Mouse (Mus musculus): ENCODE results near the gene Ccdc146. TPM values are rescaled to one million over a fixed set of nuclear protein-coding genes. Genes with fewer than 3 reads are reported as not detected.
"Not testable (repeated sequence)": the region's sequence is repeated elsewhere in the genome, so short reads cannot be mapped to it uniquely, and the experiment has no call there.

Ccdc146 gene
- polyA plus RNA-seq, 1 experiment from 2014 or later: 0.06 TPM

DNA sequence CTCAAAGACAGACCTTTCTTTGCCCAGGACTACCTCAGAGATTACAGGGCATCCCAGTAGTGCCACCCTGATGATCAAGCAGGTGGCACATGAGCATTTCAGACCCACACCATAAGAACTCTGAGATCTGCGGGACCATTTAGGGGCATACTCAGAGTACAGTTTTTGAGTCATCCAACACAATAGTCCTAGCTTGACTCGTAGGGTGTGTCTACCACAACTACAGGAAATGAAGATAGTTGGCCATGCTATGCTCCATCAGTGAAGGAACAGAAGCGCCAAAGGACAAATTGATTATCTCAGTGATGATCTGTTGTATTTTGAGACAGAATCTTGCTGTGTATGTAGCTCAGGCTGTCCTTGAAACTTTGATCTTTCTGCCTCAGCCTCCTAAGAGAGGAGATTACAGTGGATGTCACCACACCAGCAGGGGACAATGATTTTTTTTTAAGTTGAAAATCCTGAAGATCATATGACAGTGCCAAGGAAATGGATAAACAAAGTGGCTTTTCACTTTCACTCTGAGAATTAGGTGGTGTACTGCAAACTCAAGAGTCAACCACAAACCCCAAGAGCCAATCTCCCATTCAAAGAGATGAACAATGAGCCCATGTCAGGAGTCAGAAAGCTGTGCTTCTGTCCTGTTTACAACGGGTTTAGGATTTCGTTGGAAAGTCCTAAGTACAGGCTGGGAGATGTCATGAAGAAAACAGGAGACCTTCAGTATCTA, 54.1 kb downstream of the Ccdc146 start:
- Histone ChIP-seq H3K27me3 (peaks cover 30% of the 10 kb centered on the region), H3K9ac (replicated peaks) (no peak overlapping the region), H3K27ac (no peak overlapping the region), H3K36me3 (no peaks in the 10 kb centered on the region), H3K4me3 (replicated peaks) (no peak overlapping the region), H3K4me1 (replicated peaks) (peaks cover 5% of the 10 kb centered on the region; the same call in 1 of the 2 replicates), H3K9me3 (no peaks in the 10 kb centered on the region), H3K4me2 (no peak overlapping the region)
- ATAC-seq (ENCODE audit: insufficient number of reproducible peaks, insufficient read depth, low FRiP score, low TSS enrichment, low read depth): no peak
- 85% methylated on average over 5 of the region's 5 CpGs for WGBS

DNA sequence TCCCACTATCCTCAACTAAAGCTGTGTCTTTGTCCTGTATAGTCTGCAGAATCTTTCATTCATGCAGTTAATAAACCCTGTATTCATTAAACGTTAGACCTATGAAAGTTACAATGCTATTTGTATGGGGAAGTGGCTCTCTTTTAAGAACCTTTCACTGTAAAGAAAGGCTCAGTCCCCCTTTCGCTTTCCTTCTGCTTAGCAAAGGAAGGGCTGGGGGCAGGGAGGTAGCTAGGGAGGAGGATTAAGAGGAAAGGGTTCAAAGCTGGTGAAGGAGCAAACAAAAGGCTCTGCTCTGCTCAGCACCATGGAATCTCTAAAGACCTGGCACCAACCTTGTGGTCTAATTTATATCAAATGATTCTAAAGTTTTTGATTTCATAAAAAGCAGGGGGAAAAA, 57.0 kb downstream of the Ccdc146 start:
- peaks cover 12% of the 10 kb centered on the region; the same call in 1 of the 2 replicates for H3K27me3 ChIP-seq
- ATAC-seq (ENCODE audit: insufficient number of reproducible peaks, insufficient read depth, low FRiP score, low TSS enrichment, low read depth): no peak
- H3K9me3 ChIP-seq: no peaks in the 10 kb centered on the region
- no peaks in the 10 kb centered on the region for H3K4me1 ChIP-seq (replicated peaks)
- H3K4me2 ChIP-seq: no peak overlapping the region
- H3K9ac ChIP-seq (replicated peaks): no peak overlapping the region
- H3K36me3 ChIP-seq: no peaks in the 10 kb centered on the region
- no peak overlapping the region for H3K4me3 ChIP-seq (replicated peaks)
- 51% methylated on average over 2 of the region's 2 CpGs for WGBS
- H3K27ac ChIP-seq: no peak overlapping the region

DNA sequence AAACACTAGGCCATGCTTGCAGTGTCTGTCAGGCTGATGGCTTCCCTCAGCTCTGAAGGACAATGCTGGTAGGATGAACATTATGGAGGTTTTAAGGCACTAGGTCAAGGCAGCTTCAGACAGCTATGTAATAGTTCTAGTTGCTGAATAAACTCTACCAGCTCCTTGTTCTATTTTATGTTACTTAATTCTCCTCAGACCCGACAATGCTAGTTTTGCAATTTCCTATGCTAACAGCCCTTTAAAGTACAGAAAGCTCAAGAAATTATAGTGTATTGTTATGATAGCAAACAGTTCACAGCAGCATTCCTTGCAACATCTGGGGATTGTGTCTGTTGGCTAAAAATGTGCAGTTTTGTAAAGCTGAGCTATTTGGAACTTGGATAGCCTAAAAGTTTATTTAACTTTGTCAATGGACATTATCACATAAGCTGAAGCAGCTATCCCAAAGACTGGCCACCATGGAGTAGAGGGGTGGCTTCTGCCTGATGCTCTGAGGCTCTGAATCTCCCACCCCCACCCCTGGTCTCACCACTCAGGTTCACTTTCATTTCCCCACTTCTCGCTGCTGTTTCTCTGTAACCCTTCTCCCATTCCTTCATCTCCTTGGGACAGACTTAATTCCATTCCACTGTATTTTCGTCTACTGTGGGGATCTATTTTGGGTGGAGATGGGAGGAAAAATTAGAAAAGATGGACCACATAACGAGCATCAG, 58.0 kb downstream of the Ccdc146 start:
- Histone ChIP-seq H3K4me1 (replicated peaks) (no peaks in the 10 kb centered on the region), H3K27ac (no peak overlapping the region), H3K9ac (replicated peaks) (no peak overlapping the region), H3K27me3 (peaks cover 10% of the 10 kb centered on the region; the same call in 1 of the 2 replicates), H3K4me3 (replicated peaks) (no peak overlapping the region), H3K9me3 (no peaks in the 10 kb centered on the region), H3K36me3 (no peaks in the 10 kb centered on the region), H3K4me2 (no peak overlapping the region)
- ATAC-seq (ENCODE audit: insufficient number of reproducible peaks, insufficient read depth, low FRiP score, low TSS enrichment, low read depth): no peak
- WGBS: 59% methylated on average over 4 of the region's 4 CpGs

DNA sequence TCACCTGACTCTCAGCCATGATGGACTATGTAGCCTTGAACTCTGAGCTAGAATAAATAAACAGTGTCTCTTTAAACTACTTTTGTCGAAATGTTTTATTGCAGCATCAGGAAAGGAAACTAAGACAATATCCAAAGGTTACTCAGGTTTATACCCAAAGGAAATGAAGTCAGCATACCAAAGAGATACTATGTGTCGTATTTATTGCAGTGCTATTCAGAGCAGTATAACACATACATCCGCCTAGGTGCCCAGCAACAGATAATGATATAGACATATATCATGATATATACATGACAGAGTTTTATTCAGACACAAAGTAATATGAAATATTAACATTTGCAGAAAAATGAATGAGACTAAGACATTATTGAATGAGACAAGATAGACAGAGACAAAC, 61.1 kb downstream of the Ccdc146 start:
- ATAC-seq (ENCODE audit: insufficient number of reproducible peaks, insufficient read depth, low FRiP score, low TSS enrichment, low read depth): no peak
- Histone ChIP-seq H3K4me1 (replicated peaks) (no peaks in the 10 kb centered on the region), H3K4me2 (no peak overlapping the region), H3K36me3 (no peaks in the 10 kb centered on the region), H3K27me3 (no peaks in the 10 kb centered on the region), H3K27ac (no peak overlapping the region), H3K9me3 (no peaks in the 10 kb centered on the region), H3K9ac (replicated peaks) (no peak overlapping the region), H3K4me3 (replicated peaks) (no peak overlapping the region)
- WGBS: 79% methylated on average over 3 of the region's 3 CpGs

DNA sequence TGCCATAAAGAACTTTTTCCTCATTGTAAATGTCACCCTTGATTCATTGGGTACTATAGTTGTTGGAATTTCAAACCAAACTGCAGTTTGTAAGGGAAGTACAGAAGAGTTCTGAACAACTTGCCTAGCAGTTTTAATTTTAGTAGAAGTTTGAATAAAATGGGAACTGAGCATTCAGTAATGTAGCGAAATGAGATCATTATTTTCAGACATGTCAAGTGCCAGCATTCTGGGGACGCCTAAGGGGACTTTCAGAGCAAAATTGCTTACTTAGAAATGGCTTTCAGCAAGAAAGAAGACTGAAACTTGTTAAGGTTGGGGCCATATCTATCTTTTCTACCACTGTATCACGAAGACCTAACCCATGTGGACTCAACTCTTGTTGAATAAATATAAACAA, 65.8 kb downstream of the Ccdc146 start:
- WGBS: 83% methylated on average over 3 of the region's 3 CpGs
- H3K36me3 ChIP-seq: no peaks in the 10 kb centered on the region
- H3K9me3 ChIP-seq: no peaks in the 10 kb centered on the region
- H3K4me1 ChIP-seq (replicated peaks): peaks cover 4% of the 10 kb centered on the region
- no peak overlapping the region for H3K4me2 ChIP-seq
- no peaks in the 10 kb centered on the region for H3K27me3 ChIP-seq
- no peak overlapping the region for H3K27ac ChIP-seq
- no peak for ATAC-seq (ENCODE audit: insufficient number of reproducible peaks, insufficient read depth, low FRiP score, low TSS enrichment, low read depth)
- H3K4me3 ChIP-seq (replicated peaks): no peak overlapping the region
- H3K9ac ChIP-seq (replicated peaks): no peak overlapping the region

DNA sequence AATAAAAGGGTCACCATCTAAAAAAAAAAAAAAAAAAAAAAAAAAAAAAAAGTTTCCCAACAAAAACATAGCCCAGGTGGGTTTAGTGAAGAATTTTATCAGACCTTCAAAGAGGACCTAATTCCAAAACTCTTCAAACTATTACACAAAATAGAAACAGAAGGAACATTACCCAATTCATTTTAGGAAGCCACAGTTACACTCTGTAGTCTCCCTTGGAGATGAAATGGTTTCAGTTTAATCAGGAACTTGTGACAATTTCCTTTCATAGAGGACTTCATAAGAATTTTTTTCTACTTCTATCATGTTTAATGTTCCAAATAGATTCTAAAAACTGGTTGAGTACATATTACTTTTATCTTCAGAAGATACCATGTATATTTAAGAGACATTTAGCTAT, 72.8 kb downstream of the Ccdc146 start:
- Histone ChIP-seq H3K9ac (replicated peaks) (no peak overlapping the region), H3K27me3 (no peaks in the 10 kb centered on the region), H3K4me2 (no peak overlapping the region), H3K9me3 (no peaks in the 10 kb centered on the region), H3K27ac (no peak overlapping the region), H3K4me1 (replicated peaks) (peaks cover 8% of the 10 kb centered on the region), H3K4me3 (replicated peaks) (no peak overlapping the region), H3K36me3 (no peaks in the 10 kb centered on the region)
- ATAC-seq (ENCODE audit: insufficient number of reproducible peaks, insufficient read depth, low FRiP score, low TSS enrichment, low read depth): no peak

DNA sequence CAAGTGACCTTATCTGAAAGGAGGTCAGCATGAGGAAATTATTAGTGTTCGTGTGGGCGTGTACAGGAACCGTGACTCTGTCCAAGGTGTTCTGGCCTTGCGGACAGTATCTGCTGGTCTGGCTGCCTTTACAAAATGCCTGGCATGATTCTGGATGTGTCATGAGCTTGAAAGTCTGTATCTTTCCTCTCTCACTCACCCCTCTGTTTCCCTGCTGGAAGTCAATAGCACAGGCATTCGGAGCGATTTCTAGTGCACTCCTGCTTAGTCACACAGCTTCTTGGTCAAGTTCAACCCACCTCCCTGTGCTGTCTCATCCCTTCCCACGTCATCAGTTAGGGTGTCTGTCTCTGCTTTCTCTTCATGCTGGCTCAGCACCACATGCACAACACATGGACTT, 76.1 kb downstream of the Ccdc146 start:
- Histone ChIP-seq H3K4me1 (replicated peaks) (0 out of 2 replicates have a peak, but pooled peaks cover under 1% of the 10 kb centered on the region), H3K27me3 (no peaks in the 10 kb centered on the region), H3K27ac (no peak overlapping the region), H3K4me3 (replicated peaks) (no peak overlapping the region), H3K36me3 (no peaks in the 10 kb centered on the region), H3K9ac (replicated peaks) (no peak overlapping the region), H3K9me3 (no peaks in the 10 kb centered on the region), H3K4me2 (no peak overlapping the region)
- no peak for ATAC-seq (ENCODE audit: insufficient number of reproducible peaks, insufficient read depth, low FRiP score, low TSS enrichment, low read depth)
- WGBS: 85% methylated on average over 7 of the region's 7 CpGs

DNA sequence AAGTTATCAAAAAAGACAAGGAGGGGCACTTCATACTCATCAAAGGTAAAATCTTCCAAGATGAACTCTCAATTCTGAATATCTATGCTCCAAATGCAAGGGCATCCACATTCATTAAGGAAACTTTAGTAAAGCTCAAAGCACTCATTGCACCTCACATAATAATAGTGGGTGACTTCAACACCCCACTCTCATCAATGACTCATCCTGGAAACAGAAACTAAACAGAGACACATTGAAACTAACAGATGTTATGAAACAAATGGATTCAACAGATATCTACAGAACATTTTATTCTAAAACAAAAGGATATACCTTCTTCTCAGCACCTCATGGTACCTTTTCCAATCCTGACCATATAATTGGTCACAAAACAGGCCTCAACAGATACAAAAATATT, 82.2 kb downstream of the Ccdc146 start:
- H3K9me3 ChIP-seq; H3K9ac ChIP-seq (replicated peaks); H3K27me3 ChIP-seq; H3K4me2 ChIP-seq; H3K36me3 ChIP-seq; ATAC-seq (ENCODE audit: insufficient number of reproducible peaks, insufficient read depth, low FRiP score, low TSS enrichment, low read depth); H3K4me3 ChIP-seq (replicated peaks); H3K27ac ChIP-seq; H3K4me1 ChIP-seq (replicated peaks): not testable (repeated sequence)

DNA sequence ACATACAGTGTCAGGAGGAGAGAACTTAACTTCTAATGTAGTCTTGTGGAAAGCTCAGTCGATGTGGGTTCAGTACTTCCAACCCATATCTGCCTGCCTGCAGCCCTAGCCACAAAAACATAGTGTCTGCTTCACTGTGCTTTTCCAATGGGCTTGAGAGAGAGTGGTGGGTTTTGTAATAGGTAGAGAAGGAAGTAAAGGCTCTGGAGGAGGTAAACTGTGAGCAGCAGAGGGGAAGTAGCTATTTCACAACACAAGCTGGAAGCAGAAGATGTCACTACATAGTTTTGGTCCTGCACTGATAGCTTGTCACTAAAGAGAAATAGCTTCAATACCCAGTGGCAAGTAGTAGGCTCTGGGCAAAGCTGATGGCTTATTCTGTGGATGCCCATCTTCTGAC, 92.4 kb downstream of the Ccdc146 start:
- ATAC-seq (ENCODE audit: insufficient number of reproducible peaks, insufficient read depth, low FRiP score, low TSS enrichment, low read depth): no peak
- Histone ChIP-seq H3K4me1 (replicated peaks) (0 out of 2 replicates have a peak, but pooled peaks cover 5% of the 10 kb centered on the region), H3K27ac (no peak overlapping the region), H3K9ac (replicated peaks) (no peak overlapping the region), H3K9me3 (0 out of 2 replicates have a peak, but pooled peaks cover 2% of the 10 kb centered on the region), H3K36me3 (no peaks in the 10 kb centered on the region), H3K27me3 (no peaks in the 10 kb centered on the region), H3K4me3 (replicated peaks) (no peak overlapping the region), H3K4me2 (no peak overlapping the region)
- 93% methylated on average over 1 of the region's 1 CpGs for WGBS

DNA sequence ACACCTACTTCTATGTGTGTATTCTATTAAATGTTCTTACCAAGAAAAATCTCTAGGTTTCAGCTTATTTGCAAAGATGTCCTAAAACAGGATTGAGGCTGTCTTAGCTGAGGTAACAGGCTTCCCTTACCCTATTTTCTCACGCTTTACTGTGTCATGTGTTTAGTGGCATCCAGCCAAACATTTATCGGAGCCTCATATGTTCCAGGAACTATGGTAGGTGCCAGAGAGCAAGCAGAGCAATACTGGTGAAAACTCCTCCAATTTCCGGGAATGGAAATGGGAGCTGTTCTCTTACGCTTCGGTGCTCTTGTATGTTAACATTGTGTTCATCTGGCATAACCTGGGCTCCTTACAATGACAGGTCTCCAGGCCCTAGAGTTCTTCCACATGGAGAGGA, 92.8 kb downstream of the Ccdc146 start:
- no peak overlapping the region for H3K9ac ChIP-seq (replicated peaks)
- H3K27ac ChIP-seq: no peak overlapping the region
- H3K4me3 ChIP-seq (replicated peaks): no peak overlapping the region
- WGBS: 83% methylated on average over 5 of the region's 5 CpGs
- 0 out of 2 replicates have a peak, but pooled peaks cover 2% of the 10 kb centered on the region for H3K9me3 ChIP-seq
- H3K27me3 ChIP-seq: no peaks in the 10 kb centered on the region
- no peak overlapping the region for H3K4me2 ChIP-seq
- H3K4me1 ChIP-seq (replicated peaks): 0 out of 2 replicates have a peak, but pooled peaks cover 5% of the 10 kb centered on the region
- no peak for ATAC-seq (ENCODE audit: insufficient number of reproducible peaks, insufficient read depth, low FRiP score, low TSS enrichment, low read depth)
- no peaks in the 10 kb centered on the region for H3K36me3 ChIP-seq

DNA sequence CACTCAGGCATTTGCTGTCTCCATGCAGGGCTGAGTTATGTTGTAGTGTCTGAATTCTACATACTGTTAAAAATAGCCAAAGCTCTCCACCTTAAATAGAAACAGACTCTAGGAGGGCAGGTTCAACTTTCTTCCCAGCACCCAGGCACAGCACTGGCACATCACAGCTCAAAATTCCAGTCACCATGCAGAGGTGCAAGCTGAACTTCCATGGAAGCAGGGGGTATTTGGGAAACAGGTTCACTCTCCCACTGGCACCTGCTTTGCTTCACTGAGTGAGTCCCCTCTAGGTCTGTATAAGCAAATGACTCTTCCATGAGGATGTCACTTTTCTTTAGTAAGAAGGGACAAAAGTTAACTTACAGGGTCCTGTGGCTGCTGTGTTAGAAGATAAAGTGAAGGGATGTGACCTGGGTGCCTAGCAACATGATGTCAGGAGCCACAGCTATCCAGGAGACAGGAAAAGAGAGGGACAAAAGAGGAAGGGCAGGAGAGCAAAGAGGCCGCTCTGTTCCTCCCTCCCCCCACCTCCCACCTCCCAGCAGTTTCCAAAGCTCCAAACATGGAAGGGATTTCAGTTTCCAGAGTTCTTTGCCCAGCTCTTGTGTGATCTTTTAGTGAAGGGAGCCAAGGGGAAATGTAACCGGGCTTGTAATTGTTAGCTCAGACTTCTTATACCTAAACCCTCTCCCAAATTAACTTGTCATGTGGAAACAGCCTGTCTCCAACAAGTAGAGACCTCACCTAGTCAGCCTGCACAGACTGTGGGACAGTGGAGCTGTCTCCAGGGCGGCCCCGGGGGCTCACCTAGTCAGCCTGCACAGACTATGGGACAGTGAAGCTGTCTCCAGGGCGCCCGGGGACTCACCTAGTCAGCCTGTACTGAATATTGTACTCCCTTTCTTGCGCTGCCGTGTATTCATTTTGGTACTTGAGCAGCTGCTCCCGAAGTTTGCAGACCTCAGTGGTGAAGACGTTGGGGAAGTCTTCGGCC, 94.5 kb downstream of the Ccdc146 start:
- Histone ChIP-seq H3K9ac (replicated peaks) (no peak overlapping the region), H3K4me2 (no peak overlapping the region), H3K4me3 (replicated peaks) (no peak overlapping the region), H3K9me3 (0 out of 2 replicates have a peak, but pooled peaks cover 2% of the 10 kb centered on the region), H3K36me3 (no peaks in the 10 kb centered on the region), H3K27ac (no peak overlapping the region), H3K27me3 (no peaks in the 10 kb centered on the region), H3K4me1 (replicated peaks) (0 out of 2 replicates have a peak, but pooled peaks cover 5% of the 10 kb centered on the region)
- no peak for ATAC-seq (ENCODE audit: insufficient number of reproducible peaks, insufficient read depth, low FRiP score, low TSS enrichment, low read depth)
- WGBS: 56% methylated on average over 11 of the region's 11 CpGs

Measured in limb, embryonic 12.5 days (tissue).